Mouse (Mus musculus): ENCODE measurements around the gene Myo9a. TPM values are rescaled to one million over a fixed set of nuclear protein-coding genes. Genes with fewer than 3 reads are reported as not detected.

The Myo9a gene
- polyA plus RNA-seq, 1 experiment: 24.5 TPM

GRCm38 (mm10) chr9:59961201-59961955, 210.7 kb downstream of the Myo9a start:
- Histone ChIP-seq H3K4me3 (ENCODE audit: low read depth, low read length) (no peak overlapping the region), H3K27ac (ENCODE audit: insufficient read depth, low read length) (no peak overlapping the region), H3K36me3 (ENCODE audit: control insufficient read depth, insufficient read depth, low read length, poor library complexity, severe bottlenecking) (no peaks in the 10 kb centered on the region), H3K9ac (ENCODE audit: low read depth, poor library complexity, severe bottlenecking) (no peak overlapping the region), H3K27me3 (ENCODE audit: control insufficient read depth, insufficient read depth, low read length, poor library complexity, severe bottlenecking) (no peaks in the 10 kb centered on the region), H3K9me3 (replicated peaks; ENCODE audit: control insufficient read depth, insufficient read depth, low read length, poor library complexity, severe bottlenecking) (no peaks in the 10 kb centered on the region), H3K4me1 (ENCODE audit: control insufficient read depth, insufficient read depth, low read length) (peaks cover 5% of the 10 kb centered on the region)
- TF ChIP-seq CTCF (IDR thresholded peaks at IDR 0.05; ENCODE audit: low read depth, low read length) (no peak), POLR2A (IDR thresholded peaks at IDR 0.05; ENCODE audit: insufficient read depth, low read length) (no peak), EP300 (IDR thresholded peaks at IDR 0.05; ENCODE audit: insufficient read depth, low read depth, low read length) (no peak)

GRCm38 (mm10) chr9:59964367-59964766, 213.7 kb downstream of the Myo9a start:
- no peaks in the 10 kb centered on the region for H3K36me3 ChIP-seq (ENCODE audit: control insufficient read depth, insufficient read depth, low read length, poor library complexity, severe bottlenecking)
- H3K9me3 ChIP-seq (replicated peaks; ENCODE audit: control insufficient read depth, insufficient read depth, low read length, poor library complexity, severe bottlenecking): no peaks in the 10 kb centered on the region
- no peak overlapping the region for H3K27ac ChIP-seq (ENCODE audit: insufficient read depth, low read length)
- H3K4me1 ChIP-seq (ENCODE audit: control insufficient read depth, insufficient read depth, low read length): peaks cover 5% of the 10 kb centered on the region
- TF ChIP-seq POLR2A (IDR thresholded peaks at IDR 0.05; ENCODE audit: insufficient read depth, low read length) (no peak), CTCF (IDR thresholded peaks at IDR 0.05; ENCODE audit: low read depth, low read length) (no peak), EP300 (IDR thresholded peaks at IDR 0.05; ENCODE audit: insufficient read depth, low read depth, low read length) (no peak)
- H3K27me3 ChIP-seq (ENCODE audit: control insufficient read depth, insufficient read depth, low read length, poor library complexity, severe bottlenecking): no peaks in the 10 kb centered on the region
- no peak overlapping the region for H3K9ac ChIP-seq (ENCODE audit: low read depth, poor library complexity, severe bottlenecking)
- H3K4me3 ChIP-seq (ENCODE audit: low read depth, low read length): no peak overlapping the region

DNA sequence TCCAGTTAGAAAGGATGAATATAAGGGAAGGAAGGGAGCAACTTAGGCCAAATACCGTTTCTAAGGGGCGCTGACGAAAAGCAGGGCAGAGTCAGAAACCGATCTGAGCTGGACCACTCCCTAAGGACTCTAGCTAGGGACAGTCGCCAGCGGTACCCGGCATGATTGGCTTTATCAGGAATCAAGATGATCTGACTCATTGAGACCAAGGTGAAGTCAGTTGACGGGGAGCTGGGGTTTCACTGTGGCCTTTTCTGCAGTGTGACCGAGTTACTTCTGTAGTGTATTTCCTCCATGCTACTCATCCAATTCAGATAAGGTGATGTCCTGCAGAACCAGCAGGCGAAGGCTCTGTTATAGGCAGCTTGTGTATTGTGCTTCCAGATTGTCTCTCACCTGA, 214.3 kb downstream of the Myo9a start:
- Histone ChIP-seq H3K27me3 (ENCODE audit: control insufficient read depth, insufficient read depth, low read length, poor library complexity, severe bottlenecking) (no peaks in the 10 kb centered on the region), H3K9me3 (replicated peaks; ENCODE audit: control insufficient read depth, insufficient read depth, low read length, poor library complexity, severe bottlenecking) (no peaks in the 10 kb centered on the region), H3K9ac (ENCODE audit: low read depth, poor library complexity, severe bottlenecking) (no peak overlapping the region), H3K36me3 (ENCODE audit: control insufficient read depth, insufficient read depth, low read length, poor library complexity, severe bottlenecking) (no peaks in the 10 kb centered on the region), H3K4me1 (ENCODE audit: control insufficient read depth, insufficient read depth, low read length) (peaks cover 5% of the 10 kb centered on the region), H3K27ac (ENCODE audit: insufficient read depth, low read length) (no peak overlapping the region), H3K4me3 (ENCODE audit: low read depth, low read length) (no peak overlapping the region)
- TF ChIP-seq POLR2A (IDR thresholded peaks at IDR 0.05; ENCODE audit: insufficient read depth, low read length) (no peak), EP300 (IDR thresholded peaks at IDR 0.05; ENCODE audit: insufficient read depth, low read depth, low read length) (no peak), CTCF (IDR thresholded peaks at IDR 0.05; ENCODE audit: low read depth, low read length) (no peak)

GRCm38 (mm10) chr9:59969383-59969782, 218.7 kb downstream of the Myo9a start:
- Histone ChIP-seq H3K4me3 (ENCODE audit: low read depth, low read length) (no peak overlapping the region), H3K27ac (ENCODE audit: insufficient read depth, low read length) (no peak overlapping the region), H3K4me1 (ENCODE audit: control insufficient read depth, insufficient read depth, low read length) (peaks cover 4% of the 10 kb centered on the region), H3K27me3 (ENCODE audit: control insufficient read depth, insufficient read depth, low read length, poor library complexity, severe bottlenecking) (no peaks in the 10 kb centered on the region), H3K36me3 (ENCODE audit: control insufficient read depth, insufficient read depth, low read length, poor library complexity, severe bottlenecking) (no peaks in the 10 kb centered on the region), H3K9ac (ENCODE audit: low read depth, poor library complexity, severe bottlenecking) (no peak overlapping the region), H3K9me3 (replicated peaks; ENCODE audit: control insufficient read depth, insufficient read depth, low read length, poor library complexity, severe bottlenecking) (no peaks in the 10 kb centered on the region)
- no peak for TF ChIP-seq EP300 (IDR thresholded peaks at IDR 0.05; ENCODE audit: insufficient read depth, low read depth, low read length)
- peak; percentile 84 for TF ChIP-seq CTCF (IDR thresholded peaks at IDR 0.05; ENCODE audit: low read depth, low read length)

GRCm38 (mm10) chr9:59971263-59971662, 220.6 kb downstream of the Myo9a start:
- H3K27me3 ChIP-seq (ENCODE audit: control insufficient read depth, insufficient read depth, low read length, poor library complexity, severe bottlenecking): no peaks in the 10 kb centered on the region
- no peak overlapping the region for H3K27ac ChIP-seq (ENCODE audit: insufficient read depth, low read length)
- TF ChIP-seq POLR2A (IDR thresholded peaks at IDR 0.05; ENCODE audit: insufficient read depth, low read length) (no peak), CTCF (IDR thresholded peaks at IDR 0.05; ENCODE audit: low read depth, low read length) (no peak), EP300 (IDR thresholded peaks at IDR 0.05; ENCODE audit: insufficient read depth, low read depth, low read length) (no peak)
- H3K9me3 ChIP-seq (replicated peaks; ENCODE audit: control insufficient read depth, insufficient read depth, low read length, poor library complexity, severe bottlenecking): no peaks in the 10 kb centered on the region
- no peak overlapping the region for H3K4me3 ChIP-seq (ENCODE audit: low read depth, low read length)
- no peaks in the 10 kb centered on the region for H3K36me3 ChIP-seq (ENCODE audit: control insufficient read depth, insufficient read depth, low read length, poor library complexity, severe bottlenecking)
- H3K9ac ChIP-seq (ENCODE audit: low read depth, poor library complexity, severe bottlenecking): no peak overlapping the region
- H3K4me1 ChIP-seq (ENCODE audit: control insufficient read depth, insufficient read depth, low read length): no peaks in the 10 kb centered on the region

Other genes with a start within 250 kb of the Myo9a start
- 75.6 and 81.1 TPM in 2 replicates for gene Hexa, start 211.4 kb upstream of the Myo9a start, polyA plus RNA-seq (2011; ENCODE audit: insufficient read depth, insufficient read length, low read depth, missing spikeins)
- gene Tmem202, start 211.0 kb upstream of the Myo9a start, polyA plus RNA-seq (2011; ENCODE audit: insufficient read depth, insufficient read length, low read depth, missing spikeins): not detected in 2 replicates
- 0.64 TPM in 1 of 2 replicates, not detected in the other for gene Celf6, start 173.0 kb upstream of the Myo9a start, polyA plus RNA-seq (2011; ENCODE audit: insufficient read depth, insufficient read length, low read depth, missing spikeins)
- gene Parp6, start 133.6 kb upstream of the Myo9a start, polyA plus RNA-seq (2011; ENCODE audit: insufficient read depth, insufficient read length, low read depth, missing spikeins): 28.3 and 30.9 TPM in 2 replicates
- 2,048 and 2,433 TPM in 2 replicates for gene Pkm, start 94.5 kb upstream of the Myo9a start, polyA plus RNA-seq (2011; ENCODE audit: insufficient read depth, insufficient read length, low read depth, missing spikeins)
- gene Gramd2, start 70.8 kb upstream of the Myo9a start, polyA plus RNA-seq (2011; ENCODE audit: insufficient read depth, insufficient read length, low read depth, missing spikeins): 4.5 and 5.2 TPM in 2 replicates
- 16.3 and 21.2 TPM in 2 replicates for gene Senp8, start 186 bp upstream of the Myo9a start, polyA plus RNA-seq (2011; ENCODE audit: insufficient read depth, insufficient read length, low read depth, missing spikeins)
- not detected in 2 replicates for gene Nr2e3, start 209.8 kb downstream of the Myo9a start, polyA plus RNA-seq (2011; ENCODE audit: insufficient read depth, insufficient read length, low read depth, missing spikeins)